Mouse (Mus musculus) CD4-positive naive resting alpha-beta T cell, adult 57 days (primary cell): ENCODE measurements around the gene Mapk8. TPM values are rescaled to one million over a fixed set of nuclear protein-coding genes. Genes with fewer than 3 reads are reported as not detected.

ENCODE experiments used
- total RNA-seq: library from RNA; stranded (reverse); gene quantifications from one replicate; pipeline ENCODE4 v1.2.4, GENCODE M21; 2023

Mapk8 gene
- total RNA-seq = 40.8 TPM

GRCm38 (mm10) chr14:33447027-33447569 is at the start of gene Mapk8:
TSS of gene Mapk8 (minus strand) at chr14:33447158.

GRCm38 (mm10) chr14:33471331-33471730 is 24.4 kb upstream of the Mapk8 start, which contains the start of gene Frmpd2:
TSS of gene Frmpd2 (plus strand) at chr14:33471696.

Other genes starting within 250 kb of the Mapk8 start
- not detected for gene Arhgap22, start 233.1 kb downstream of the Mapk8 start, total RNA-seq
- gene Frmpd2, start 24.5 kb upstream of the Mapk8 start, total RNA-seq = not detected
- gene Ptpn20, start 142.0 kb upstream of the Mapk8 start, total RNA-seq = not detected